In the genomic region with DNA sequence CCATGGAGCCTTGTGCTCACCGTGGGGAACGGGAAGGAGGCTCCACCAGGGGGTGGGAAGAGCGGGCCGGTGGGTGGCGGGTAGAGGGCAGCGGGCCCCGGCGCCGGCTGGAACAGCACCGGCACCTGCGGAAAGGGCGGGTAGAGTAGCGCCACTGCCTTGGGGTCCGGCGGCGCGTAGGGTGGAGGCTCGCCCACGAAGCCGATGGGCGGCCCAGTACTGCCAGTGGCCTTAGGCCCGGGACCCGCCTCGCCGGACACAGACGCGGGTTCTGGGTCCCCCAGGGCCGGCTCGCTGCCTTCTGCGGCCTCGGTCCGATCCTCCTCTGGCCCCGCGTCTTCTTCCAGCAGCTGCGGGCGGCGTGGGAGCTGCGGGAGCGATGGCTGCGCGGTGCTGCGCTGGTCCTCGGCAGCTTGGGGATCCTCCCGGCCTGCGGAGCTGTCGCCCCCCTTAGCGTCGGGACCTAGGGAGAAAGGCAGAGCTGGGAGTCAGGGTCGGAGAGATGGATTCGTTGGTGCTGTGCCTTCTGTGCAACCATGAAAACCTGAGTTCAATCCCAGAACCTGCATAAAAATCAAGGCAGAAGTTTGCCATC, we compare ENCODE assay signal across 8 mouse cellular contexts. TPM values are rescaled to one million over a fixed set of nuclear protein-coding genes. Genes with fewer than 3 reads are reported as not detected.
DNase-seq lines count a peak whose midpoint lies in the region; ATAC-seq and TF ChIP-seq lines count a peak whose summit lies in the region.

No protein-coding gene starts in this region.

- peaks cover 31% of the 10 kb centered on the region for H3K27me3 ChIP-seq in kidney, embryonic 14.5 days (ENCODE audit: control insufficient read depth, insufficient read depth, low read length)
- H3K27me3 ChIP-seq in kidney, adult 2 months (replicated peaks; ENCODE audit: control insufficient read depth, insufficient read depth, low read length) = no peaks in the 10 kb centered on the region
- H3K27me3 ChIP-seq in embryonic facial prominence, embryonic 10.5 days (replicated peaks; ENCODE audit: low read depth, poor library complexity, severe bottlenecking) = peaks cover 77% of the 10 kb centered on the region
- peaks cover 48% of the 10 kb centered on the region for H3K27me3 ChIP-seq in heart, postnatal 0 days (ENCODE audit: control insufficient read depth, insufficient read depth, low read length)
- peaks cover 72% of the 10 kb centered on the region for H3K27me3 ChIP-seq in midbrain, embryonic 12.5 days
- H3K27me3 ChIP-seq in thymus, adult 2 months (ENCODE audit: control insufficient read depth, insufficient read depth, low read length) = peaks cover 18% of the 10 kb centered on the region; the same call in 1 of the 2 replicates

- 0 out of 2 replicates have a peak, but pooled peaks have one; percentile 21 for ATAC-seq in kidney, embryonic 14.5 days (ENCODE audit: low FRiP score, low TSS enrichment)
- ATAC-seq in heart, postnatal 0 days (ENCODE audit: insufficient read depth, low read depth) = no peak
- no peak for ATAC-seq in midbrain, embryonic 12.5 days (ENCODE audit: low FRiP score, low read depth)
- ATAC-seq in inflammation-experienced regulatory T-cells, adult 6 months = no peak

- no peak for TF ChIP-seq POLR2A in kidney, adult 2 months (IDR thresholded peaks at IDR 0.05; ENCODE audit: low read depth, low read length)
- no peak for TF ChIP-seq POLR2A in thymus, adult 2 months (IDR thresholded peaks at IDR 0.05; ENCODE audit: control insufficient read depth, extremely low read depth, insufficient read depth, low read length, poor library complexity)

- peak overlapping the region; percentile 55 for H3K4me2 ChIP-seq in kidney, embryonic 14.5 days (replicated peaks; ENCODE audit: low read depth, low read length)
- peak overlapping the region; percentile 58 for H3K4me2 ChIP-seq in heart, postnatal 0 days (ENCODE audit: low read depth, low read length)
- H3K4me2 ChIP-seq in midbrain, embryonic 12.5 days (replicated peaks) = peak overlapping the region; percentile 69

- H3K9ac ChIP-seq in kidney, embryonic 14.5 days (ENCODE audit: low read depth, low read length) = peak overlapping the region; percentile 46
- 0 out of 2 replicates have a peak overlapping the region, but pooled peaks have one; percentile 17 for H3K9ac ChIP-seq in heart, postnatal 0 days (replicated peaks; ENCODE audit: low read depth, low read length)
- H3K9ac ChIP-seq in midbrain, embryonic 12.5 days (replicated peaks) = peak overlapping the region; percentile 66

- 3% methylated on average over 50 of the region's 50 CpGs for WGBS in kidney, embryonic 14.5 days
- 16% methylated on average over 50 of the region's 50 CpGs for WGBS in kidney, adult 2 months
- 4% methylated on average over 50 of the region's 50 CpGs for WGBS in embryonic facial prominence, embryonic 10.5 days
- WGBS in heart, postnatal 0 days = 3% methylated on average over 43 of the region's 50 CpGs
- 3% methylated on average over 50 of the region's 50 CpGs for WGBS in midbrain, embryonic 12.5 days
- WGBS in thymus, adult 2 months = 7% methylated on average over 50 of the region's 50 CpGs

- no peaks in the 10 kb centered on the region for H3K9me3 ChIP-seq in kidney, embryonic 14.5 days (ENCODE audit: control insufficient read depth, low read length)
- H3K9me3 ChIP-seq in embryonic facial prominence, embryonic 10.5 days = 0 out of 2 replicates have a peak, but pooled peaks cover under 1% of the 10 kb centered on the region
- no peaks in the 10 kb centered on the region for H3K9me3 ChIP-seq in heart, postnatal 0 days (replicated peaks; ENCODE audit: control insufficient read depth, low read length)
- H3K9me3 ChIP-seq in midbrain, embryonic 12.5 days = no peaks in the 10 kb centered on the region

- H3K36me3 ChIP-seq in kidney, embryonic 14.5 days (ENCODE audit: control insufficient read depth, insufficient read depth, low read length) = no peaks in the 10 kb centered on the region
- H3K36me3 ChIP-seq in kidney, adult 2 months (ENCODE audit: control insufficient read depth, insufficient read depth, low read length) = no peaks in the 10 kb centered on the region
- no peaks in the 10 kb centered on the region for H3K36me3 ChIP-seq in embryonic facial prominence, embryonic 10.5 days (replicated peaks)
- no peaks in the 10 kb centered on the region for H3K36me3 ChIP-seq in heart, postnatal 0 days (replicated peaks; ENCODE audit: control insufficient read depth, insufficient read depth, low read length)
- H3K36me3 ChIP-seq in midbrain, embryonic 12.5 days = no peaks in the 10 kb centered on the region
- H3K36me3 ChIP-seq in thymus, adult 2 months (ENCODE audit: control insufficient read depth, insufficient read depth, low read length) = no peaks in the 10 kb centered on the region

- peaks cover 14% of the 10 kb centered on the region; the same call in 1 of the 2 replicates for H3K4me1 ChIP-seq in kidney, embryonic 14.5 days (ENCODE audit: control insufficient read depth, insufficient read depth, low read length)
- peaks cover 3% of the 10 kb centered on the region; the same call in 1 of the 2 replicates for H3K4me1 ChIP-seq in kidney, adult 2 months (ENCODE audit: control insufficient read depth, insufficient read depth, low read length)
- peaks cover 25% of the 10 kb centered on the region for H3K4me1 ChIP-seq in embryonic facial prominence, embryonic 10.5 days
- H3K4me1 ChIP-seq in heart, postnatal 0 days (ENCODE audit: control insufficient read depth, insufficient read depth) = no peaks in the 10 kb centered on the region
- peaks cover 19% of the 10 kb centered on the region for H3K4me1 ChIP-seq in midbrain, embryonic 12.5 days
- no peaks in the 10 kb centered on the region for H3K4me1 ChIP-seq in thymus, adult 2 months (replicated peaks; ENCODE audit: control insufficient read depth, insufficient read depth, low read length)

- no peak for TF ChIP-seq EP300 in heart, postnatal 0 days (IDR thresholded peaks at IDR 0.05; ENCODE audit: low read depth)

- no peak for TF ChIP-seq CTCF in kidney, adult 2 months (conservative IDR thresholded peaks at IDR 0.05; ENCODE audit: insufficient read depth, insufficient read length, low read depth, low read length)
- no peak for TF ChIP-seq CTCF in heart, postnatal 0 days (IDR thresholded peaks at IDR 0.05; ENCODE audit: low read depth)
- TF ChIP-seq CTCF in thymus, adult 2 months (IDR thresholded peaks at IDR 0.05; ENCODE audit: borderline replicate concordance, control insufficient read depth, extremely low read depth, insufficient read depth, low read length, poor library complexity) = no peak

- DNase-seq in kidney, adult 2 months = no peak
- peak; percentile 27 for DNase-seq in embryonic facial prominence, embryonic 10.5 days (ENCODE audit: low spot score)
- DNase-seq in heart, postnatal 0 days (ENCODE audit: low spot score) = no peak
- no peak for DNase-seq in thymus, adult 2 months
- no peak for DNase-seq in thymus, adult 18-20 months

- peak overlapping the region; percentile 30 for H3K4me3 ChIP-seq in kidney, embryonic 14.5 days (ENCODE audit: low read length)
- no peak overlapping the region for H3K4me3 ChIP-seq in kidney, adult 2 months (ENCODE audit: insufficient read depth, low read depth, low read length)
- peak overlapping the region; percentile 56 for H3K4me3 ChIP-seq in embryonic facial prominence, embryonic 10.5 days
- H3K4me3 ChIP-seq in heart, postnatal 0 days (ENCODE audit: low read depth, low read length) = peak overlapping the region; percentile 34
- H3K4me3 ChIP-seq in midbrain, embryonic 12.5 days = peak overlapping the region; percentile 41
- no peak overlapping the region for H3K4me3 ChIP-seq in thymus, adult 2 months (ENCODE audit: control insufficient read depth, insufficient read depth, low read length)

- H3K27ac ChIP-seq in kidney, embryonic 14.5 days (ENCODE audit: low read depth, low read length) = no peak overlapping the region
- H3K27ac ChIP-seq in kidney, adult 2 months (ENCODE audit: insufficient read depth, low read depth, low read length) = no peak overlapping the region
- peak overlapping the region; percentile 70 for H3K27ac ChIP-seq in embryonic facial prominence, embryonic 10.5 days (replicated peaks)
- no peak overlapping the region for H3K27ac ChIP-seq in heart, postnatal 0 days (ENCODE audit: low read depth)
- no peak overlapping the region for H3K27ac ChIP-seq in midbrain, embryonic 12.5 days (replicated peaks)
- no peak overlapping the region for H3K27ac ChIP-seq in thymus, adult 2 months (ENCODE audit: control insufficient read depth, insufficient read depth, low read length)

RNA-seq across cellular contexts. Expression of gene Gm13420, which starts 4.2 kb away (rescaled TPM):
- polyA plus RNA-seq in kidney, embryonic 14.5 days (2014; fragmentation: Nextera tagmentation; extraction: Ambion mirVana) = 0.84 and 1.5 TPM in 2 replicates
- 6.1 and 9.4 TPM in 2 replicates for polyA plus RNA-seq in kidney, adult 2 months (2012; rRNA removed)
- not detected in 2 replicates for polyA plus RNA-seq in embryonic facial prominence, embryonic 10.5 days (2016; fragmentation: Nextera tagmentation; extraction: Ambion mirVana)
- total RNA-seq in heart, postnatal 0 days (2014; rRNA removed; ENCODE audit: low replicate concordance) = not detected in 2 replicates
- polyA plus RNA-seq in heart, postnatal 0 days (2015; fragmentation: Nextera tagmentation; extraction: Ambion mirVana) = not detected in 2 replicates
- not detected in 2 replicates for polyA plus RNA-seq in midbrain, embryonic 12.5 days (2016; fragmentation: Nextera tagmentation; extraction: Ambion mirVana)
- polyA plus RNA-seq in inflammation-experienced regulatory T-cells, adult 6 months (2017; shearing (Covaris generic)) = not detected
- polyA plus RNA-seq in thymus, adult 2 months (2012; rRNA removed) = 0.15 and 0.34 TPM in 2 replicates

RNA-seq across cellular contexts. Expression of gene Gm13547, which starts 11.8 kb away (rescaled TPM):
- polyA plus RNA-seq in kidney, embryonic 14.5 days (2014; fragmentation: Nextera tagmentation; extraction: Ambion mirVana) = 0.41 and 1.0 TPM in 2 replicates
- not detected in 2 replicates for polyA plus RNA-seq in kidney, adult 2 months (2012; rRNA removed)
- polyA plus RNA-seq in embryonic facial prominence, embryonic 10.5 days (2016; fragmentation: Nextera tagmentation; extraction: Ambion mirVana) = not detected in 2 replicates
- not detected in 2 replicates for total RNA-seq in heart, postnatal 0 days (2014; rRNA removed; ENCODE audit: low replicate concordance)
- polyA plus RNA-seq in heart, postnatal 0 days (2015; fragmentation: Nextera tagmentation; extraction: Ambion mirVana) = not detected in 2 replicates
- 0.85 TPM in 1 of 2 replicates, not detected in the other for polyA plus RNA-seq in midbrain, embryonic 12.5 days (2016; fragmentation: Nextera tagmentation; extraction: Ambion mirVana)
- polyA plus RNA-seq in inflammation-experienced regulatory T-cells, adult 6 months (2017; shearing (Covaris generic)) = not detected
- polyA plus RNA-seq in thymus, adult 2 months (2012; rRNA removed) = not detected in 2 replicates

RNA-seq across cellular contexts. Expression of gene Coq4, which starts 40.0 kb away (rescaled TPM):
- polyA plus RNA-seq in kidney, embryonic 14.5 days (2014; fragmentation: Nextera tagmentation; extraction: Ambion mirVana) = 44.8 and 47.0 TPM in 2 replicates
- 87.5 and 111 TPM in 2 replicates for polyA plus RNA-seq in kidney, adult 2 months (2012; rRNA removed)
- 45.0 and 50.5 TPM in 2 replicates for polyA plus RNA-seq in embryonic facial prominence, embryonic 10.5 days (2016; fragmentation: Nextera tagmentation; extraction: Ambion mirVana)
- 23.5 and 56.9 TPM in 2 replicates for total RNA-seq in heart, postnatal 0 days (2014; rRNA removed; ENCODE audit: low replicate concordance)
- polyA plus RNA-seq in heart, postnatal 0 days (2015; fragmentation: Nextera tagmentation; extraction: Ambion mirVana) = 16.2 and 16.3 TPM in 2 replicates
- polyA plus RNA-seq in midbrain, embryonic 12.5 days (2016; fragmentation: Nextera tagmentation; extraction: Ambion mirVana) = 25.0 and 33.2 TPM in 2 replicates
- polyA plus RNA-seq in inflammation-experienced regulatory T-cells, adult 6 months (2017; shearing (Covaris generic)) = 1 to 10 TPM; 4.6 to 9.7 (median 7.0) TPM
- 49.0 and 83.9 TPM in 2 replicates for polyA plus RNA-seq in thymus, adult 2 months (2012; rRNA removed)

RNA-seq across cellular contexts. Expression of gene Trub2, which starts 41.0 kb away (rescaled TPM):
- polyA plus RNA-seq in kidney, embryonic 14.5 days (2014; fragmentation: Nextera tagmentation; extraction: Ambion mirVana) = 36.5 and 41.3 TPM in 2 replicates
- polyA plus RNA-seq in kidney, adult 2 months (2012; rRNA removed) = 32.7 and 46.2 TPM in 2 replicates
- 60.7 and 65.1 TPM in 2 replicates for polyA plus RNA-seq in embryonic facial prominence, embryonic 10.5 days (2016; fragmentation: Nextera tagmentation; extraction: Ambion mirVana)
- total RNA-seq in heart, postnatal 0 days (2014; rRNA removed; ENCODE audit: low replicate concordance) = 26.9 and 42.6 TPM in 2 replicates
- 16.7 and 20.2 TPM in 2 replicates for polyA plus RNA-seq in heart, postnatal 0 days (2015; fragmentation: Nextera tagmentation; extraction: Ambion mirVana)
- 47.1 and 50.3 TPM in 2 replicates for polyA plus RNA-seq in midbrain, embryonic 12.5 days (2016; fragmentation: Nextera tagmentation; extraction: Ambion mirVana)
- polyA plus RNA-seq in inflammation-experienced regulatory T-cells, adult 6 months (2017; shearing (Covaris generic)) = 10 to 100 TPM; 21.5 to 28.8 (median 24.7) TPM
- polyA plus RNA-seq in thymus, adult 2 months (2012; rRNA removed) = 61.1 and 70.5 TPM in 2 replicates

RNA-seq across cellular contexts. Expression of gene Slc27a4, which starts 55.1 kb away (rescaled TPM):
- 9.1 and 11.4 TPM in 2 replicates for polyA plus RNA-seq in kidney, embryonic 14.5 days (2014; fragmentation: Nextera tagmentation; extraction: Ambion mirVana)
- polyA plus RNA-seq in kidney, adult 2 months (2012; rRNA removed) = 49.7 and 56.2 TPM in 2 replicates
- polyA plus RNA-seq in embryonic facial prominence, embryonic 10.5 days (2016; fragmentation: Nextera tagmentation; extraction: Ambion mirVana) = 10.1 and 11.2 TPM in 2 replicates
- 28.2 and 30.0 TPM in 2 replicates for total RNA-seq in heart, postnatal 0 days (2014; rRNA removed; ENCODE audit: low replicate concordance)
- polyA plus RNA-seq in heart, postnatal 0 days (2015; fragmentation: Nextera tagmentation; extraction: Ambion mirVana) = 8.4 and 8.6 TPM in 2 replicates
- 26.2 and 27.8 TPM in 2 replicates for polyA plus RNA-seq in midbrain, embryonic 12.5 days (2016; fragmentation: Nextera tagmentation; extraction: Ambion mirVana)
- 1 to 10 TPM; 1.2 to 3.7 (median 2.3) TPM for polyA plus RNA-seq in inflammation-experienced regulatory T-cells, adult 6 months (2017; shearing (Covaris generic))
- polyA plus RNA-seq in thymus, adult 2 months (2012; rRNA removed) = 34.7 and 35.8 TPM in 2 replicates

Comparison
In these comparisons a context has a peak if more than half of its experiments do, and no peak if none do; other contexts are left out.
1. H3K4me3 ChIP-seq: peak in kidney, embryonic 14.5 days (single experiment), embryonic facial prominence, embryonic 10.5 days (single experiment), heart, postnatal 0 days (single experiment) and midbrain, embryonic 12.5 days (single experiment); none in kidney, adult 2 months (single experiment) and thymus, adult 2 months (single experiment).
2. Peak in every context shown above with its lines, with median percentiles within 50 percentile points of each other: H3K4me2 ChIP-seq and H3K9ac ChIP-seq.